Mouse (Mus musculus) T-helper 2 cell (primary cell): ENCODE results near the gene Tmem240.
"Not testable (repeated sequence)": the region's sequence is repeated elsewhere in the genome, so short reads cannot be mapped to it uniquely, and the experiment has no call there.

Source experiments
- in situ Hi-C: fragments of 300-600 bp; cut with MboI, MseI; formaldehyde crosslinking; loops from one replicate; pipeline ENCODE4 v1.15.1; 2025; ENCODE audit warnings: high pct_unique_total_duplicates

Gene Tmem240

GRCm38 (mm10) chr4:155770626-155771025 is 36.0 kb downstream of the Tmem240 start:
- in situ Hi-C loops: no loop called here

- in situ Hi-C loops: no loop called here
Measured at GRCm38 (mm10) chr4:155771706-155772105, 37.1 kb downstream of the Tmem240 start.

- in situ Hi-C loops: no loop called here
Measured at GRCm38 (mm10) chr4:155772786-155773185, 38.2 kb downstream of the Tmem240 start.

GRCm38 (mm10) chr4:155773335-155774078 is 38.9 kb downstream of the Tmem240 start:
- in situ Hi-C loops: no loop called here

GRCm38 (mm10) chr4:155774280-155774754 is 39.7 kb downstream of the Tmem240 start, which contains the start of gene Vwa1:
TSS of gene Vwa1 (minus strand) at chr4:155774698.
- in situ Hi-C loops: no loop called here

- in situ Hi-C loops: no loop called here
Measured at GRCm38 (mm10) chr4:155774971-155775740, 40.6 kb downstream of the Tmem240 start.

GRCm38 (mm10) chr4:155775855-155776254 is 41.3 kb downstream of the Tmem240 start:
- in situ Hi-C loops: no loop called here

GRCm38 (mm10) chr4:155776704-155777335 is 42.2 kb downstream of the Tmem240 start:
- in situ Hi-C loops: no loop called here

- in situ Hi-C loops: no loop called here
Measured at GRCm38 (mm10) chr4:155777816-155778215, 43.2 kb downstream of the Tmem240 start.

- in situ Hi-C loops: no loop called here
Measured at GRCm38 (mm10) chr4:155779498-155779897, 44.9 kb downstream of the Tmem240 start.

GRCm38 (mm10) chr4:155780895-155781294 is 46.3 kb downstream of the Tmem240 start:
- in situ Hi-C loops: no loop called here

GRCm38 (mm10) chr4:155783486-155784080 is 49.0 kb downstream of the Tmem240 start:
- in situ Hi-C loops: no loop called here

GRCm38 (mm10) chr4:155784081-155784701 is 49.6 kb downstream of the Tmem240 start:
- in situ Hi-C loops: no loop called here

- in situ Hi-C loops: no loop called here
Measured at GRCm38 (mm10) chr4:155785246-155785645, 50.6 kb downstream of the Tmem240 start.

- in situ Hi-C loops: no loop called here
Measured at GRCm38 (mm10) chr4:155785819-155786218, 51.2 kb downstream of the Tmem240 start, which contains the start of gene Tmem88b. TSS of gene Tmem88b (minus strand) at chr4:155785874.

- in situ Hi-C loops: no loop called here
Measured at GRCm38 (mm10) chr4:155788300-155788699, 53.7 kb downstream of the Tmem240 start.

- in situ Hi-C loops: not testable (repeated sequence)
Measured at GRCm38 (mm10) chr4:155788833-155789232, 54.2 kb downstream of the Tmem240 start.

- in situ Hi-C loops: no loop called here
Measured at GRCm38 (mm10) chr4:155790021-155790489, 55.5 kb downstream of the Tmem240 start, which contains the start of gene Ankrd65. TSS of gene Ankrd65 (plus strand) at chr4:155790439.
